Mouse (Mus musculus): ENCODE data around the gene Ppbp. TPM values are rescaled to one million over a fixed set of nuclear protein-coding genes. Genes with fewer than 3 reads are reported as not detected.

The Ppbp gene
- polyA plus RNA-seq, 1 experiment: not detected

- no peaks in the 10 kb centered on the region for H3K36me3 ChIP-seq (ENCODE audit: control insufficient read depth, insufficient read depth, low read length, poor library complexity, severe bottlenecking)
- TF ChIP-seq CTCF (IDR thresholded peaks at IDR 0.05; ENCODE audit: low read depth, low read length) (no peak), POLR2A (IDR thresholded peaks at IDR 0.05; ENCODE audit: insufficient read depth, low read length) (no peak), EP300 (IDR thresholded peaks at IDR 0.05; ENCODE audit: insufficient read depth, low read depth, low read length) (no peak)
- no peak overlapping the region for H3K27ac ChIP-seq (ENCODE audit: insufficient read depth, low read length)
- H3K27me3 ChIP-seq (ENCODE audit: control insufficient read depth, insufficient read depth, low read length, poor library complexity, severe bottlenecking): no peaks in the 10 kb centered on the region
- H3K9ac ChIP-seq (ENCODE audit: low read depth, poor library complexity, severe bottlenecking): no peak overlapping the region
- no peaks in the 10 kb centered on the region for H3K9me3 ChIP-seq (replicated peaks; ENCODE audit: control insufficient read depth, insufficient read depth, low read length, poor library complexity, severe bottlenecking)
- H3K4me3 ChIP-seq (ENCODE audit: low read depth, low read length): no peak overlapping the region
- H3K4me1 ChIP-seq (ENCODE audit: control insufficient read depth, insufficient read depth, low read length): no peaks in the 10 kb centered on the region
Observed at GRCm38 (mm10) chr5:90763912-90764665, 4.2 kb upstream of the Ppbp start.

- Histone ChIP-seq H3K4me1 (ENCODE audit: control insufficient read depth, insufficient read depth, low read length) (no peaks in the 10 kb centered on the region), H3K9me3 (replicated peaks; ENCODE audit: control insufficient read depth, insufficient read depth, low read length, poor library complexity, severe bottlenecking) (no peaks in the 10 kb centered on the region), H3K27ac (ENCODE audit: insufficient read depth, low read length) (no peak overlapping the region), H3K36me3 (ENCODE audit: control insufficient read depth, insufficient read depth, low read length, poor library complexity, severe bottlenecking) (no peaks in the 10 kb centered on the region), H3K9ac (ENCODE audit: low read depth, poor library complexity, severe bottlenecking) (no peak overlapping the region), H3K27me3 (ENCODE audit: control insufficient read depth, insufficient read depth, low read length, poor library complexity, severe bottlenecking) (no peaks in the 10 kb centered on the region; the same call in 1 of the 2 replicates), H3K4me3 (ENCODE audit: low read depth, low read length) (no peak overlapping the region)
- no peak for TF ChIP-seq EP300 (IDR thresholded peaks at IDR 0.05; ENCODE audit: insufficient read depth, low read depth, low read length)
- TF ChIP-seq CTCF (IDR thresholded peaks at IDR 0.05; ENCODE audit: low read depth, low read length): no peak
- no peak for TF ChIP-seq POLR2A (IDR thresholded peaks at IDR 0.05; ENCODE audit: insufficient read depth, low read length)
Observed at GRCm38 (mm10) chr5:90765821-90766606, 2.3 kb upstream of the Ppbp start.

- no peaks in the 10 kb centered on the region for H3K9me3 ChIP-seq (replicated peaks; ENCODE audit: control insufficient read depth, insufficient read depth, low read length, poor library complexity, severe bottlenecking)
- H3K9ac ChIP-seq (ENCODE audit: low read depth, poor library complexity, severe bottlenecking): no peak overlapping the region
- H3K36me3 ChIP-seq (ENCODE audit: control insufficient read depth, insufficient read depth, low read length, poor library complexity, severe bottlenecking): no peaks in the 10 kb centered on the region
- TF ChIP-seq EP300 (IDR thresholded peaks at IDR 0.05; ENCODE audit: insufficient read depth, low read depth, low read length): no peak
- no peak for TF ChIP-seq CTCF (IDR thresholded peaks at IDR 0.05; ENCODE audit: low read depth, low read length)
- TF ChIP-seq POLR2A (IDR thresholded peaks at IDR 0.05; ENCODE audit: insufficient read depth, low read length): no peak
- no peak overlapping the region for H3K27ac ChIP-seq (ENCODE audit: insufficient read depth, low read length)
- no peaks in the 10 kb centered on the region; the same call in 1 of the 2 replicates for H3K27me3 ChIP-seq (ENCODE audit: control insufficient read depth, insufficient read depth, low read length, poor library complexity, severe bottlenecking)
- H3K4me1 ChIP-seq (ENCODE audit: control insufficient read depth, insufficient read depth, low read length): no peaks in the 10 kb centered on the region
- no peak overlapping the region for H3K4me3 ChIP-seq (ENCODE audit: low read depth, low read length)
Observed at GRCm38 (mm10) chr5:90771369-90771768, 3.1 kb downstream of the Ppbp start.

GRCm38 (mm10) chr5:90771880-90772653, 3.7 kb downstream of the Ppbp start, which contains the start of gene Pf4:
Pf4 (plus strand) TSS chr5:90772435.
- Histone ChIP-seq H3K4me3 (ENCODE audit: low read depth, low read length) (no peak within 1 kb of the TSS), H3K9me3 (replicated peaks; ENCODE audit: control insufficient read depth, insufficient read depth, low read length, poor library complexity, severe bottlenecking) (no peaks in the 10 kb centered on the region), H3K9ac (ENCODE audit: low read depth, poor library complexity, severe bottlenecking) (no peak within 1 kb of the TSS), H3K4me1 (ENCODE audit: control insufficient read depth, insufficient read depth, low read length) (no peaks in the 10 kb centered on the region), H3K27me3 (ENCODE audit: control insufficient read depth, insufficient read depth, low read length, poor library complexity, severe bottlenecking) (no peaks in the 10 kb centered on the region; the same call in 1 of the 2 replicates), H3K27ac (ENCODE audit: insufficient read depth, low read length) (no peak within 1 kb of the TSS), H3K36me3 (ENCODE audit: control insufficient read depth, insufficient read depth, low read length, poor library complexity, severe bottlenecking) (no peaks in the 10 kb centered on the region)
- TF ChIP-seq POLR2A (IDR thresholded peaks at IDR 0.05; ENCODE audit: insufficient read depth, low read length) (no peak), EP300 (IDR thresholded peaks at IDR 0.05; ENCODE audit: insufficient read depth, low read depth, low read length) (no peak), CTCF (IDR thresholded peaks at IDR 0.05; ENCODE audit: low read depth, low read length) (no peak)

GRCm38 (mm10) chr5:90775562-90775961, 7.2 kb downstream of the Ppbp start:
- no peak for TF ChIP-seq EP300 (IDR thresholded peaks at IDR 0.05; ENCODE audit: insufficient read depth, low read depth, low read length)
- no peak for TF ChIP-seq POLR2A (IDR thresholded peaks at IDR 0.05; ENCODE audit: insufficient read depth, low read length)
- no peak for TF ChIP-seq CTCF (IDR thresholded peaks at IDR 0.05; ENCODE audit: low read depth, low read length)
- H3K4me1 ChIP-seq (ENCODE audit: control insufficient read depth, insufficient read depth, low read length): no peaks in the 10 kb centered on the region
- no peaks in the 10 kb centered on the region for H3K9me3 ChIP-seq (replicated peaks; ENCODE audit: control insufficient read depth, insufficient read depth, low read length, poor library complexity, severe bottlenecking)
- no peak overlapping the region for H3K4me3 ChIP-seq (ENCODE audit: low read depth, low read length)
- H3K9ac ChIP-seq (ENCODE audit: low read depth, poor library complexity, severe bottlenecking): no peak overlapping the region
- no peak overlapping the region for H3K27ac ChIP-seq (ENCODE audit: insufficient read depth, low read length)
- H3K36me3 ChIP-seq (ENCODE audit: control insufficient read depth, insufficient read depth, low read length, poor library complexity, severe bottlenecking): no peaks in the 10 kb centered on the region
- no peaks in the 10 kb centered on the region; the same call in 1 of the 2 replicates for H3K27me3 ChIP-seq (ENCODE audit: control insufficient read depth, insufficient read depth, low read length, poor library complexity, severe bottlenecking)
